Mouse (Mus musculus) small intestine, adult 2 months (tissue): ENCODE measurements around the gene Mast4. TPM values are rescaled to one million over a fixed set of nuclear protein-coding genes. Genes with fewer than 3 reads are reported as not detected.

Source experiments
- H3K27ac ChIP-seq: fragments of 200-500 bp; 2 replicates; pipeline ENCODE4 v1.5.1; 2012; ENCODE audit warnings: low read depth, low read length, control low read depth, inconsistent platforms; ENCODE audit not compliant: insufficient read depth
- H3K27me3 ChIP-seq: fragments of 200-500 bp; 2 replicates; pipeline ENCODE4 v1.6.1; 2012; ENCODE audit warnings: mild to moderate bottlenecking, moderate library complexity, low read length, inconsistent platforms; ENCODE audit not compliant: control insufficient read depth, insufficient read depth
- H3K36me3 ChIP-seq: fragments of 200-500 bp; 2 replicates; pipeline ENCODE4 v1.6.1; 2012; ENCODE audit warnings: mild to moderate bottlenecking, low read length, control low read depth, inconsistent platforms; ENCODE audit not compliant: control insufficient read depth, insufficient read depth
- H3K4me1 ChIP-seq: fragments of 200-500 bp; 2 replicates; pipeline ENCODE4 v1.6.1; 2012; ENCODE audit warnings: low read length, inconsistent platforms, mixed read lengths; ENCODE audit not compliant: control insufficient read depth, insufficient read depth, insufficient read length
- H3K4me3 ChIP-seq: fragments of 200-500 bp; 2 replicates; pipeline ENCODE4 v1.5.1; 2012; ENCODE audit warnings: low read depth, mild to moderate bottlenecking, control low read depth, inconsistent platforms, low read length, moderate library complexity
- CTCF ChIP-seq: fragments of 200-500 bp; IDR thresholded peaks from 2 replicates; pipeline ENCODE4 v1.5.1; 2012; ENCODE audit warnings: low read depth, mild to moderate bottlenecking, control low read depth, inconsistent platforms, low read length, moderate library complexity, mixed read lengths; ENCODE audit not compliant: insufficient replicate concordance, insufficient read length; ENCODE audit errors: extremely low read depth
- POLR2A ChIP-seq: fragments of 200-500 bp; IDR thresholded peaks from 2 replicates; pipeline ENCODE4 v1.6.1; 2012; ENCODE audit warnings: low read depth, mild to moderate bottlenecking, control low read depth, inconsistent platforms, low read length, moderate library complexity
- WGBS: fragments of 180-500 bp; shearing (Covaris S2); methylation state at CpG from one replicate; pipeline ENCODE4 v1.1.7; 2018; 5-methylcytosine and 5-hydroxymethylcytosine counted together
- polyA plus RNA-seq: library from polyadenylated mRNA; depleted of rRNA; stranded (reverse); fragments of >200 nt; gene quantifications from 2 replicates; pipeline ENCODE4 v1.2.3, GENCODE M21; 2012

Gene Mast4
- polyA plus RNA-seq, 1 experiment: 5.3 TPM

DNA sequence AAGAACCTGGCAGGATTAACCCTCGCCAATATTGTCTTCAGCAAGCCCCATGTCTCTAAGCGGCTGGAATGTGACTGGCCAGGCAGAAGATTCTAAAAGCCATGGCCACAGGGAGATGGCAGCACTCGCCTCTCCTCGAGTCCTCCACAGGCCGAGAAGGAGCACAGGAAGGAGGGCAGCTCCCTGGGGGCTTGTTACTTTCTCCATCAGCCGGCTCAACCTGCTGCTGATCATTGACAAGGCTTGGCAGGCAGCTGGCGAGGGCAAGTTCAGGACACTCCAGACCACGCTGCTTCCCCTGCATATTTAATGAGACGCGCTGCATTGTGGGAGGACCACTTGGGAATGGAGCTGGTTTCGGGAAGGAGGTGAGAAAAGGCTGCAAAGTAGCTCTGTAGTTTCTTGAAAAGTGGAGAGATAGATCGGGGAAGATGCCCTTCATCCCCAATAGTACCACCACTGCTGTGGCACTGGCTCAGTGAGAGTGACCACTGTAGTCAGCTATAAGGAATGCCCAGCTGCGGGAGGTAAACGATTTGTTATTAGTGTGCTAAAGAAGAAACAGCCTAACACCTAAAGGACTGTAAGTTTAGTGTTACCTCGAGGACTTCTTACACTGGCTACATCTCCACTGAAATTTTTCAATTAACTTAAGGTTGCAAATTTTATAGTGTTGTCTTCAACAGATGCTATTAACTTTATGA is 523.0 kb downstream of the Mast4 start:
- Histone ChIP-seq H3K36me3 (no peaks in the 10 kb centered on the region; the same call in 1 of the 2 replicates), H3K27ac (no peak overlapping the region), H3K4me3 (peak overlapping the region; percentile 10), H3K4me1 (no peaks in the 10 kb centered on the region; the same call in 1 of the 2 replicates), H3K27me3 (no peaks in the 10 kb centered on the region)
- no peak for TF ChIP-seq POLR2A
- no peak for TF ChIP-seq CTCF
- 45% methylated on average over 15 of the region's 15 CpGs for WGBS

DNA sequence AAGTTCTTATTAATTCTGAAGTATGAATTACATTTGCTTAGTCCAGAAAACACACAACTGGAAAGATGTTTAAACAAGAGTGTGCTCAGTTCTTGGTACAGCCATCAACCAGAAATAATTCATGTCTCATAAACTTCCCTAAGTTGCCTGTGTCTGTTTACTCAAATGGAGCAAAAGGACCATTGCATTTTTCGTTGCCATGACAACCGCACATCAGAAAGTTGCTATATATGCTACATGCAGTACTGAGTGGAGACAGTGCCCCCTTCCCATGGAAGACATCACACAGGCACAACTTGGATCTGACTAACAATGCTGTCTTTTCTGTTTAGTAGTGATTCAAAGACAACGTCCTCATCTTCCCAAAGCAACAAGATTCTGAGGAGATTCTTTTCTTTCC is 527.6 kb downstream of the Mast4 start:
- no peaks in the 10 kb centered on the region for H3K27me3 ChIP-seq
- WGBS: 79% methylated on average over 3 of the region's 3 CpGs

DNA sequence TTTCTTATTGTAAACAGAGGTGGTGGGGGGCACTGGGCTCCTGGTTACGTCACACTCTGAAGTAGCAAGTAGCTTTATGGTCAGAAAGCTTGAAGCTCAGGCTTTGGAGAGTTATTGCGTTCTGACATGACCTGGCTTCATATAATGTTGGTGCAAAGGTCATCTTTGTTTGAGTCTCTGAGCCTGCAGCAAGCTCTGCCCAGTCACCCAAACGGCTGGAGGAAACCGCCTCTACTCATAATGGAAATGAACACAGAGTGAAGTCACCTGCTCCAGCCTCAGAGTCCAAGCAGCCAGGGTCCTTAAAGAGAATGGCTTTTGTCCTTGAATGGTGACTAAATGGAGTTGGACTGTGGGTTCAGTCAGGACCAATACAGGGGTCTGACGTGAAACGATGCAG is 529.1 kb downstream of the Mast4 start:
- no peaks in the 10 kb centered on the region for H3K4me1 ChIP-seq
- H3K27ac ChIP-seq: no peak overlapping the region
- TF ChIP-seq CTCF: no peak
- no peak for TF ChIP-seq POLR2A
- no peak overlapping the region for H3K4me3 ChIP-seq
- peaks cover 9% of the 10 kb centered on the region for H3K36me3 ChIP-seq
- H3K27me3 ChIP-seq: no peaks in the 10 kb centered on the region
- WGBS: 67% methylated on average over 6 of the region's 6 CpGs

More for the DNA sequence above, 527.6 kb downstream of the Mast4 start:
- H3K4me3 ChIP-seq: no peak overlapping the region
- peaks cover 9% of the 10 kb centered on the region for H3K36me3 ChIP-seq
- no peaks in the 10 kb centered on the region; the same call in 1 of the 2 replicates for H3K4me1 ChIP-seq
- TF ChIP-seq POLR2A: no peak
- no peak for TF ChIP-seq CTCF
- H3K27ac ChIP-seq: no peak overlapping the region

DNA sequence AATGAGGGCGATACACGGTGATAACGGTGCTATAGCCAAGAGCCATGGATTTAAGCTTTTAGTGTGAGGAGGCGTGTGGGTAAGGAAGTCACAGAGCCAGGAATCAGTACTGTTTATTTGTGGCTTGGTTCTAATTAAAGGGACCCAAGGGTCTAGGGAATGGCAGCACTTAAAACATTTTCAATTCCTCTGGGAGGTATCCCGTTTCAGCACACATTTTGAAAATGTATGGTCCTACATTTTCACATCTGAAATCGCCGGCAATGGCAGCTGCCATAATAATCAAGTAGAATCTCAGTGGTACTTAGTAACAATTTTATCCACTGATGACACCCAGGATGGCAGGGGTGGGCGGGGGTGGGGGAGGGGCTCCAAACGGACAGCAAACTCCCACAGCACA is 531.1 kb downstream of the Mast4 start:
- H3K36me3 ChIP-seq: peaks cover 11% of the 10 kb centered on the region
- H3K27me3 ChIP-seq: no peaks in the 10 kb centered on the region
- no peak for TF ChIP-seq POLR2A
- TF ChIP-seq CTCF: no peak
- no peaks in the 10 kb centered on the region for H3K4me1 ChIP-seq
- WGBS: 88% methylated on average over 9 of the region's 9 CpGs
- H3K4me3 ChIP-seq: no peak overlapping the region
- H3K27ac ChIP-seq: no peak overlapping the region

DNA sequence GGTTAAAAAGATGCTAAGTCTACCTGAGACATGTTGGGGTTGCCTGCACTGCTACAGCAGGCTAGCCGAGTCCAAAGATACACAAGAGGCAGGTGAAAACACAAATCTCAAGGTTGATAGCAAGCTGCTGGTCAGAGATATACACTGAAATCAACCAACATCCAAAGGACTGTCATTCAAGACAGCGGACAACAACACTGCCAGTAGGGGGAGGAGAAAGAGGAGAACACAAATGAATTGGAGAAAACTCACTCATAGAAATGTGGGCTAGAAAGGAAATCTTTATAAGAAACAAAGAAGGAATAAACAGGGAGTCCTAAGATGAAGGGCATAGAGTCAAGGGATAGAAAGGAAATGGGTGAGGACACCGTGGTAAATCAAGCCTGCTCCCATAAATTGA is 542.1 kb downstream of the Mast4 start:
- no peaks in the 10 kb centered on the region for H3K4me1 ChIP-seq
- TF ChIP-seq POLR2A: no peak
- TF ChIP-seq CTCF: no peak
- 90% methylated on average over 3 of the region's 3 CpGs for WGBS
- H3K4me3 ChIP-seq: no peak overlapping the region
- no peak overlapping the region for H3K27ac ChIP-seq
- no peaks in the 10 kb centered on the region for H3K27me3 ChIP-seq
- H3K36me3 ChIP-seq: peaks cover 27% of the 10 kb centered on the region

DNA sequence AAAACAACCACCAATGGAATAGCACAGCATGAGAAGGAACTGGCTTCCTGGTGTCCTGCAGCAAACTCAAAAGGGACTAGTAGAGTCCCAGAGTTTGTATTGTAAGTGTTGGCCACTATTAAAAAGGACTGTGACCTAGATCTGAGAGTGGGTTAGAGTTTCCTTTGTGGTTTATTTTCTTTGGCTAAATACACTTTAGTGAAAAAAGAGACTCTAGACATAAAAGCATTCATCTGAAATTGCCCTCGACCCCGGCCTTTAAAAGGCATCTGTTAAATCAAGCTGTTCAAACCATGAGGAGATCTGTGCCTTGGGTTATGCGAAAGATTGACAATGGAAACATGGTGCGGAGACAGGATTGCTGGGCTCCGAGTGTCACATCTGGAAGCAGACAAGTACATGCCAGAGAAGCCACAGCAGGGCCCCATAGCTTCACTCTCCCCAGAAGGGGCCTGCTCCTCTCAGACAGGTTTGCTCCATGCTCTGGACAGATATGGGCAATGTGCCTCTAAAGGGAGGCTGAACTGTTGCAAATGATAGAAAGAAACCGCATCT is 543.6 kb downstream of the Mast4 start:
- Histone ChIP-seq H3K27ac (no peak overlapping the region), H3K4me3 (no peak overlapping the region), H3K27me3 (no peaks in the 10 kb centered on the region), H3K36me3 (peaks cover 20% of the 10 kb centered on the region), H3K4me1 (no peaks in the 10 kb centered on the region)
- TF ChIP-seq CTCF (no peak), POLR2A (no peak)
- WGBS: 89% methylated on average over 6 of the region's 6 CpGs

DNA sequence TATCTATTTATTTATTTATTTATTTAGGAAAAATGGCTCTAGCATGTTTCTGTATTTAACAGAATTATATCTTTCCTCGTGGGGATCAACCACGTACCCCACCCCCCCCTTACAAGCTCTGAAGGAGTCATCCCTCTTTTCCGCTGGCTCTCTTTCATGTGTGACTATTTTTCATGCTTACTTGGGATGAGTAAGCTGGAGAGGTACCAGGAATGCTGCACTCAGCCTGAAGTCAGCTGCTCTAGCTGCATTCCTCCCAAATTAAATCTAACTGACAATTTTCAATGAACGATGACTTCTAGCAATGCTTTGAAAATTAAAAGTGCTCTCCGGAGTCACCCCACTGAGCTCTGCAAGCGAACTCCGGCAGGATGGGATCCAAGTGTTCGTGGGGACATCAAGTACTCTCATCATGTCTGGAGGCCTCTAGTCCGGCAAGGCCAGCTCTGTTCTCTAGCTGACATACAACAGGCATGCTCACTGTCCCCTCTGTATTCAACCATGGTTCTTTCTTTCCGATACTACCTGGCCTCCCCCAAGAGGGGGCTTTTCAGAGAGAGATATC is 547.5 kb downstream of the Mast4 start:
- no peak overlapping the region for H3K4me3 ChIP-seq
- no peaks in the 10 kb centered on the region for H3K27me3 ChIP-seq
- H3K27ac ChIP-seq: no peak overlapping the region
- 83% methylated on average over 10 of the region's 10 CpGs for WGBS
- no peaks in the 10 kb centered on the region for H3K4me1 ChIP-seq
- H3K36me3 ChIP-seq: peaks cover 19% of the 10 kb centered on the region
- no peak for TF ChIP-seq CTCF
- TF ChIP-seq POLR2A: no peak
